Mouse (Mus musculus) C2C12 (cell line): ENCODE data around the gene Cd302.

Experiments used
- CTCF ChIP-seq: IDR thresholded peaks from one replicate; pipeline ENCODE4 v1.5.1; 2011; ENCODE audit not compliant: control insufficient read depth, insufficient read depth, insufficient read length
- FOSL1 ChIP-seq: IDR thresholded peaks from one replicate; pipeline ENCODE4 v1.8.0; 2011; ENCODE audit warnings: mild to moderate bottlenecking, low read length; ENCODE audit not compliant: poor library complexity, insufficient read depth, severe bottlenecking
- MAX ChIP-seq: IDR thresholded peaks from one replicate; pipeline ENCODE4 v1.6.1; 2011; ENCODE audit warnings: mild to moderate bottlenecking, control low read depth
- MYOD1 ChIP-seq: IDR thresholded peaks from one replicate; pipeline ENCODE4 v1.6.1; 2011; ENCODE audit warnings: low read depth; ENCODE audit not compliant: control insufficient read depth, insufficient read length
- USF1 ChIP-seq: IDR thresholded peaks from one replicate; pipeline ENCODE4 v1.6.1; 2011; ENCODE audit warnings: low read depth, mild to moderate bottlenecking, control low read depth, moderate library complexity

- TF ChIP-seq CTCF (no peak), MAX (no peak), MYOD1 (no peak), USF1 (no peak), FOSL1 (no peak)
Observed at GRCm38 (mm10) chr2:60285107-60285617, 874 bp upstream of the Cd302 start.
